Mouse (Mus musculus) brain, embryonic 14.5 days (tissue): ENCODE measurements at regions not wholly inside any gene's neighbourhood (a gene's known extent, or its start where the extent isn't known, plus 50 kb on each side); places are given as distances from the start of the nearest gene placed in this dataset.

Experiments
- CTCF ChIP-seq: fragments of 200-500 bp; IDR thresholded peaks from 2 replicates; pipeline ENCODE4 v1.5.1; 2012; ENCODE audit warnings: inconsistent platforms, mild to moderate bottlenecking, moderate library complexity, borderline replicate concordance; ENCODE audit not compliant: insufficient read depth, insufficient read length; ENCODE audit errors: extremely low read depth
- POLR2A ChIP-seq: fragments of 200-500 bp; IDR thresholded peaks from 2 replicates; pipeline ENCODE4 v1.6.1; 2012; ENCODE audit warnings: mild to moderate bottlenecking, inconsistent platforms, borderline replicate concordance; ENCODE audit not compliant: poor library complexity, insufficient read depth, insufficient read length, severe bottlenecking; ENCODE audit errors: extremely low read depth

GRCm38 (mm10) chr17:83997778-83998177 is 150.0 kb upstream of the Haao start:
- TF ChIP-seq CTCF (peak; percentile 43; the same call in 1 of the 2 replicates), POLR2A (no peak)
